Mouse (Mus musculus) granulocyte monocyte progenitor cell, adult 5-6 weeks (primary cell): ENCODE data around the gene Tmem201. TPM values are rescaled to one million over a fixed set of nuclear protein-coding genes. Genes with fewer than 3 reads are reported as not detected.
A peak's percentile ranks its signal among the peaks of the same experiment; 100 is the strongest.

ENCODE experiments used
- ATAC-seq: replicated peaks from 2 replicates; pipeline ENCODE4 v1.8.0; 2016; ENCODE audit warnings: mild to moderate bottlenecking, moderate TSS enrichment, inconsistent platforms; ENCODE audit not compliant: poor library complexity, severe bottlenecking
- total RNA-seq, 2 experiments: library from RNA; stranded (forward) in 1 of 2; stranded (reverse) in 1 of 2; fragments of 200-712, 200-1000 nt in 1 of 2; fragments of >200 nt in 1 of 2; fragmentation: Nextera tagmentation in 1 of 2; gene quantifications; 2 replicates each; pipeline ENCODE4 v1.2.3; 2014 to 2017

The Tmem201 gene
- total RNA-seq, 2 experiments from 2014 or later, result 7.1 to 14.0 TPM

DNA sequence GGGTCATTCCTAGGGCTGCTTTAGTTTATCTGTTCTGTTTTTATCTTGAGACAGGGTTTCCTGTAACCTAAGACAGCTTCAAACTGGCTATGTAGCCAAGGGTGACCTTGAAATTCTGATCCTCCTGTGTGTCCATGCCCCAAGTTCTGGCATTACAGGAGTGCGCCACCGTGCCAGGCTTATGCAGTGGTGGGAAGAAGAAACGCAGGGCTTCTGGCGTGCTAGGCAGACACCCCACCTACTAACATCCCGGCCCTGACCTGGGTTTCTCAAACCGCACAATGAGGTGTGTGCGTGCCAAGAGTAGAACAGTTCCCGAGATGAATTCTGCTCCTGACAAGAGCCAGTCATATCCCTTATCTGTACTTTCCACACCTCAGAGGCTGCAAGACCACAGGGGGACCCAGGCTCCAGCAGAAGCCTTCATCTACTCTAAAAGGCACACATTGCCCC is 47.0 kb downstream of the Tmem201 start:
- no peak for ATAC-seq

DNA sequence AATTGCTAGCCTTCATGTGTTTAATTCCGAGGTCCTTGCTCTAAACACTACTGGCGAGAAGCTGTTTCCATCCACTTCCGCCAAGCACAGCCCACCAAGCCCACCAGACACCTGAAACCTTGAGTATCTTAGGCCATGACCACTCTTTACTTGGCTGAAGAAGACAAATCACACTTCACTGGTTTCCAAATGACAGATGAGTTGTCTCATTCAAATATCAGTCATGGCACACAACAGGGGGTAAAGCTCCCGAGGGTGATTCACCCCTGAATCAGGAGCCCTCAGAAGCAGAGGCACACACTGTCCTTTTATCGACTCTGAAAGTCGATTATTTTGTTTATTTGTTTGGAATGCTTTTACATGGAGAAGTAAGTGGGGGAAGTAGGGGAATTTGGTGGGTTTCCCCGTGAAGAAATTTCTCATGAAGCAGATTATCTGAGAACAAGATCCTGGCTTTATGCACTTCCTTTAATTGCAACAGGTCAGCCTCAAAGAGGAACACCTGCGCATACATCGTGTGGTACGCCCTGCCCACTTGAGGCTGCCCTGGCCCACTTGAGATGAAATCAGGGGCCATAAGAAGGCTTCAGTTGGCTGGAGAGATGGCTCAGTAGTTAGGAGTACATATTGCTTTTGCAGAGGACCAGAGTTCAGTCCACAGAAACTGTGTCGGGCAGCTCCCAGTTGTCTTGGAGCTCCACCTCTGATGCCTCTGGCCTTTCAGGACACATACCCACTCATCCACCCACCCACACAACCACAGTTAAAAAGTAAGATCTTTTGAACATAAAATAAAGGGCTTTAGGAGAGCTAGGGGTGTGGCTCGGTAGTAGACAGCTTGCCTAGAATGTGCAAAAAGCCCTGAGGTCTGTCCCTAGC is 47.8 kb downstream of the Tmem201 start:
- ATAC-seq, result peak; percentile 55; the same call in 1 of the 2 replicates

DNA sequence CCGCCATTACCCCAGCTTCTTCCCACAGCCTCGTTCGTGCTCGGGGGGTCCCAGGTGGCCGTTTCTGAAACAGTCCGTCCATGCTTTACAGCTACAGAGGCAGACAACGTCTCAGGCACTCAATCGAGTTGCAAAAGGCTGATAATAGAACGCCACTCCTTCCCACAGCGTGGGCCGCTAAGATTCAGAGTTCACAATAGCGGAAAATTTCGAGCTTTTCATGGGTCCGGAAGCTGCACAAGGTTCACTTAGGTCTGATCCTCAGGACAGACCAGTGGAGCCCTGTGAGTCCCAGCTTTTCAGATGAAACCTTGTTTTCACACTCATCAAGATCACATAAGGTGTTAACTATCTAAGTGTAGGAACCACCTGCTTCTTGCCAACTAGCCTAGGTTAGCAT is 49.0 kb downstream of the Tmem201 start:
- ATAC-seq, result no peak

DNA sequence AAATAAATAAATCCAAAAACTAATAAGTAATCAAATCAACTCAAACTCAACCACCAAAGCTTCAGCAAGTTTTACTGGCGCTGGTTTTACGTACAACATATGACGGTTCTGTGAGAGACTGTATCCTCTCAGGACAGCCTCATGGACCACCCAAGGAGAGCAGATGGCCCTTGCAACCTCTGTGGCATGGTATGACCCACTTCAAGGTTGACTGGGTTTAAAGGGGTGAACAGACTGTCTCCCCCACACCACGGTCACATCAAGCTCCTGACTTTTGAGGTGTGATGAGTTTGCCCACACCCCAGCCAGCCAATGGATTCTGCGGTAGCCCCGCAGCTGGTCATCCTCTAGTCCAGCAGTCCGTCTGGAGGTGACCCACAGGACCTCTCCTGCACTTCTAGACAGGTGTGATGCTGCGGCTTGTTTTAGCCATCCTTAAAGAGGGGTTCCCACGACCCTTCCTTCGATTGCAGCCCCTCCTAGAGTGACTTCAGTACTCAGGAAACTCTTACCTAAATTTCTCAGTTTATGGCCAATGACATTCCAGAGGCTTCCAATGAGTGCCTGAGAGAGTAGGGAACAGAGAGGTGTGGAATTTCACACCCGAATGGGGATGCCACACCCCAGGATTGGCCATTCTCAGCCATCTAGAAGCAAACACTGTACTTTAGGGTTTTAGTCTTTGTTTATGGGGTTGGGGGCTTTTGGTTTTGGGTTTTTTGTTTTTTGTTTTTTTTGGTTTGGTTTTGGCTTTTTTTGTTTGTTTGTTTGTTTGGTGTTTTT is 52.8 kb downstream of the Tmem201 start:
- ATAC-seq, result no peak

DNA sequence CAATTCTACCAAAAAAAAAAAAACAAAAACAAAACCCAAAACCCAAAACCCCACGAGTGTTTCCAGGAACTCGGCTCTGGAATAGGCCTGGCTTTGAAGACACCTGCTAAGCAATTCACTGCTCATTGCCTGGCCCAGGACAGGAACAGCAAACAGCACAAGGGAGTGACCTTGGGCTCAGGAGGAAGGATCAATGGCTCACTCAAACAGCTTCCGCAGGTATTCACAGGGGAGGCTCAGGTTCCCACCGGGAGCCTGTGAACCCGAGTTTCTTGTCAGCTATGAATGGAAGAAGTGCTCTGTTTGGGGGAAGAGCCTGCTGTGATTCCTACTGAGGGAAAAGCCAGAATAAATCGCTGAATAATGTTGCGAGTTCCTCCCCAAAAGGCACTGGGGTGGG is 54.0 kb downstream of the Tmem201 start:
- ATAC-seq, result no peak

DNA sequence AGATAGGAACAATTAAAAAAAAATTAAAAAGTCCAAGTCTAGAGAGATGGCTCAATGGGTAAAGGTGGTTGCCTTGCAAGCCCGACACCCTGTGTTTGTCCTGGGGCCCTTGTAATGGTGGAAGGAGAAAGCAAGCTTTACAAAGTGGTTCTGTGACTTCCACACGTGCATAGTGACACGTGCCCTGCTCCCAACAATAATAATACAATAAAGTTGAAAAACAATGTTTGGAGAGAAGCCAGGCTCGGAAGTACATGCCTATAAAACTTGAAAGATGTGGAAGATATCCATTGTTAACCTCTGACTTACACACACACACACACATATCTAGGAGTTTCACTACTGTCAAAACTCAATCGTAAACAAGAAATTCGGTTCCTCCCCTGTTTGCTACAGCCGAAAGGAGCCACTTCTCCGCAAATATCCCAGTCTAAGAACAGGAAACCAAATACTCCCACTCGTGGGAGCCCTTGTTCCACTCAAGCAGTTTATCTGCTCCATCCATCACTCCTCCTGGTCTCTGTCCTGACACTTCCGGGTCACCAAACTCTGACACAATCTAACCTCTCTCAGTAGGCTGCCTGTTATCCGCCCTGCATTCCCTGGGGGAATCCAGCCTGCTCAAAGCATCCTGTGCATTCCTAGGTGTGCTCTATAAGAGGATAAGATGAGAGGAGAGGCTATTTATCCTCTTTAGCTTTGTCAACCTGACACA is 58.6 kb downstream of the Tmem201 start:
- ATAC-seq, result no peak

DNA sequence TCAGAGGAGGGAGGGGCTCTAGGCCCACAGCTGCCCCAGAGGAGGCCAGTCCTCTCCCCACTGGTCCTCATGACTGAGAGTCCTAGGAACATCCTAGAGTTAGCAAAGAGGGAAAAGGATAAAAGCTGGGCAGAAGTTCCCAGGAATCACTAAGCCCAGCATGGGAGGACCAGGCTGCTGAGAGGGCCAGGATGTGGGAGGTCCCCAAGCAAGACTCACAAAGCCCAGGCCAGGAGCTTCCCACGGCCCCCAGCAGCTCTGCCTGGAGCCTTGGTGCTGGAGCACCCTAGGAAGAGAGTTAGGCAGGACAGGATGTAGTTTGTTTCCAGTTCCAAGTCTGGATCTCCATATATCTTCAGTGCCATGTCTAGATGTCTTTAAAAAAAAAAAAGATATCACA is 59.8 kb downstream of the Tmem201 start:
- ATAC-seq, result no peak

DNA sequence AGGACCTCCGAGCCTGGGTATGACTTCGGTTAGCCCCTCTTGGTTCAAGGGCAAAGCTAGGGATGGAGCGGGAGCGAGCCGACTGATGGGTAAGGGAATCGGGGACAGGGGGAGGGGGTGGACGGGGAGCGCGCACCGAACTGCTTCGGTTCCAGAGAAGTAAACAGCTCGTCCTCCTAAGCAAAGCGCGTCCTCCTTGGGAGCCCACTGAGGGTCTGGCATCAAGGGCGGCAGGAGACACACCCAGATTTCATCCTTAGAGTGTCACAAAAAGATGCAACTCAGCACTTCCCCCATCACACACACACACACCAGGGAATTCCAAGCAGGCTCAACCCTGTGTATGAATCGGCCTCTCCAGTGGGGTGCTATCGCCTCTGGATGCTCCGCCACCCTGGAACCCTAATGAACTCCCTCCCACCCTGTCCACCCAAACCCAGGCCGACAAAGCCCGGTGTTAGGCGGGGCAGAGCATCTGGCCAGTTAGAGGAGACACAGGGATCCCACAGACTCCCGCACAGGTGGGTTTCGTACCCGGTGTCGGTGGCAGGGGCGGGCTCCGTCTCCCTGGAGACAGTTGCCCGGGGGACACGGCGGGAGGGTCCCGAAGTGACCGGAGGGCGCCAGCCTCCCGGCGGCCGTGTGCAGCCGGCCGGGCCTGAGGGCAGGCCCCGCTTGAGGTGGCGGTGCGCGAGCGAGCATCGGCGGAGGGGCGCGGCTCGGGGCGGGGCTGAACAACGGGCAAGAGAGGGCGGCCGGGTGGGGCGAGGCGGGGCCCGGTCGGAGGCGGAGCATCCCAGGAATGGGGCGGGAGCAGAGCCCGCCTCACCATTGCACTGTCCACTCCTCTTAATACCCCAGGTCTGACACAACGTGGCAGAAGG is 62.2 kb downstream of the Tmem201 start:
- ATAC-seq, result peak; percentile 99

DNA sequence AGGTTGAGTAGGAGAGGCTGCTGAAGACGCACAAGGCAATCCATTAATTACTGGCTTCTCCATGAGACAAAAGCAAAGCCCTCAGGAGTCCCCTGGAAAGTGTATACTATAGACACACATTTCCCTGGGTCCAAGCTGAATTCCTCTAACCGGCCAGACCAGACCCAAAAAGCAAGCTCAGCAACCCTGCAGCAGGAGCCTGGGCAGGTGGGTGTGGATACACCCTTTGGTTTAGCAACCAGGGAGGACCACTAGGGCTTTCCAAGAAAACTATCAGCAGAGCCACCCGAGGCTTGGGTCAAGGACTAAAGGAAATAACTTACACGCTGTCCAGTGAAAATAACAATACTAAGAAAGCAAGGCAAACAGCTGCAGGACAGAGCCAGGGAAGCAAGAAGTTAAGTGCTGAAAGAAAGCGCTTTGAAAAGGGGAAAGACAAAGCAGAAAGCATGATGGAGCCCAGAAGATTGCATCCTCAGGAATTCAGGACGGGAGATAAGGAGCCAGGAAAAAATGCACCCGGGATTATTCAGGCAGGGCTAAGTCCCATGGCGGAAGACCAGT is 62.9 kb downstream of the Tmem201 start:
- ATAC-seq, result no peak

DNA sequence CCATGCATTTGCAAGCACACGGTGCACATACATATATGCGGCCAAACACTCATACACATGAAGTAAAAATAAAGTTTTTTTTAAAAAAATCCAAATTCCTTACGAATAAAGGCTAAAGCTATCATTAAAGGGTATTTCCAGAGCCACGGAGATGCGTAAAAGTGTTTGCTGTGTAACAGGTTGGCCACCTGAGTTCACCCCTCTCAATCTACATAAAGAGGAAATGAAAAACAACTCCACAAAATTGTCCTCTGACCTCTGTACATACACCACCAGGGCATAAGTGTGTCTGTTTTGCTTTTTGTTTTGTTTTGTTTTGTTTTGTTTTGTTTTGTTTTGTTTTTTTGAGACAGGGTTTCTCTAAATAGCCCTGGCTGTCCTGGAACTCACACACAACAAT is 65.1 kb downstream of the Tmem201 start:
- ATAC-seq, result no peak

DNA sequence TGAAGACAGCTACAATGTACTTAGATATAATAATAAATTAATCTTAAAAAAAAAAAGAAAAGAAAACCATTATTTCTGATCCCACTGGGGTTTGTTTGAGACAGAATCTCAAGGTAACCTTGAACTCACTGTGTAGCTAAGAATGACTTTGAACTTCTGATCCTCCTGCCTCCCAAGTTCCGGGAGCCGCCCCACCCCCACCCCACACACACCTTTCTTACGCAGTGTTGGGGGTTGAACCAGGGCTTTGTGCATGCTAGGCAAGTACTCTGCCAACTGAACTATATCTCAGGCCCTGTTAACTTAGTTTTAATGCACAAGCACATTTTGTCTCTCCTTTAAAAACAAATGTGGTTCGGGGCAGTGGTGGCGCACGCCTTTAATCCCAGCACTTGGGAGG is 66.7 kb downstream of the Tmem201 start:
- ATAC-seq, result no peak

DNA sequence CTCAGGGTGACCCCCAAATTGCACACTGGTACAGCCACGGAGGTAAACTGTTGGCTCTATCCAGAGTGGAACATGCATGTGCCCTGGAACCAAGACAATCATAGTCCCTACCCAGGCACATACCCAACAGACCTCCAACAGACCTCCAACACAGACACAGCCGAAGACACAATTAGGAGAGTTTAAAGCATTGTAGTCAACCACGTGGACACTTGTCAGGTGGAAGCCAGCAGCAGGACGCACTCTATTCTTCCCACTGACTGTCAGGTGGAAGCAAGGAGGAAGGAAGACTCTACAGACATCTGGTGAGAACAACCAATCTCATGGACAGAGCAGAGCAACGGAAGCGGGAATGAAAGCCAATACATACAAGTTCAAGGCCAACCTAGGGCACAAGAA is 72.2 kb downstream of the Tmem201 start:
- ATAC-seq, result no peak

Other genes with a start within 250 kb of the Tmem201 start
- 3.5 and 8.7 TPM in 2 replicates for gene Ctnnbip1, start 219.8 kb downstream of the Tmem201 start, total RNA-seq (2014; fragmentation: Nextera tagmentation)
- gene Ctnnbip1, start 219.8 kb downstream of the Tmem201 start, total RNA-seq (2017), result 2.8 and 4.6 TPM in 2 replicates
- 0.90 and 3.0 TPM in 2 replicates for gene Clstn1, start 151.6 kb downstream of the Tmem201 start, total RNA-seq (2014; fragmentation: Nextera tagmentation)
- 3.0 and 3.2 TPM in 2 replicates for gene Clstn1, start 151.6 kb downstream of the Tmem201 start, total RNA-seq (2017)
- gene Pik3cd, start 35.5 kb downstream of the Tmem201 start, total RNA-seq (2014; fragmentation: Nextera tagmentation), result 72.9 and 80.4 TPM in 2 replicates
- gene Pik3cd, start 35.5 kb downstream of the Tmem201 start, total RNA-seq (2017), result 64.5 and 81.6 TPM in 2 replicates
- gene Slc25a33, start 36.2 kb upstream of the Tmem201 start, total RNA-seq (2014; fragmentation: Nextera tagmentation), result 1.6 and 5.8 TPM in 2 replicates
- 3.9 and 5.2 TPM in 2 replicates for gene Slc25a33, start 36.2 kb upstream of the Tmem201 start, total RNA-seq (2017)
- gene Spsb1, start 217.0 kb upstream of the Tmem201 start, total RNA-seq (2014; fragmentation: Nextera tagmentation), result not detected in 2 replicates
- gene Spsb1, start 217.0 kb upstream of the Tmem201 start, total RNA-seq (2017), result not detected in 2 replicates